Comparison of ENCODE assay signal across 9 mouse cellular contexts in genomic region chr9:41805491-41806288, GRCm38 (mm10).
DNase-seq lines count a peak whose midpoint lies in the region; ATAC-seq and TF ChIP-seq lines count a peak whose summit lies in the region.
"Had no signal": no experiment of that assay in that cellular context is flagged by ENCODE, and none has a peak within 500 bp of the region (broad histone marks: within the 10 kb centered on the region; RNA-seq: fewer than 3 reads in every experiment).

No protein-coding gene starts in this region.

- H3K27me3 ChIP-seq in heart, adult 2 months (ENCODE audit: control insufficient read depth, insufficient read depth, low read length), result no peaks in the 10 kb centered on the region
- no peaks in the 10 kb centered on the region for H3K27me3 ChIP-seq in forebrain, postnatal 0 days (ENCODE audit: insufficient read depth, low read length)
- no peaks in the 10 kb centered on the region for H3K27me3 ChIP-seq in lung, embryonic 16.5 days (ENCODE audit: control insufficient read depth, insufficient read depth, low read depth, low read length)
- H3K27me3 ChIP-seq in thymus, adult 2 months (ENCODE audit: control insufficient read depth, insufficient read depth, low read length), result no peaks in the 10 kb centered on the region

- WGBS in heart, adult 2 months, result 53% methylated on average over 15 of the region's 15 CpGs
- 15% methylated on average over 15 of the region's 15 CpGs for WGBS in forebrain, postnatal 0 days
- 32% methylated on average over 15 of the region's 15 CpGs for WGBS in lung, embryonic 16.5 days
- WGBS in thymus, adult 2 months, result 67% methylated on average over 15 of the region's 15 CpGs

- intact Hi-C loops in heart, adult 2 months (cut with DNase I), result no loop called here

- H3K27ac ChIP-seq in heart, adult 2 months, result no peak overlapping the region
- peak overlapping the region; percentile 75 for H3K27ac ChIP-seq in forebrain, postnatal 0 days (ENCODE audit: low read depth, low read length)
- H3K27ac ChIP-seq in lung, embryonic 16.5 days (ENCODE audit: low read length), result no peak overlapping the region
- no peak overlapping the region for H3K27ac ChIP-seq in thymus, adult 2 months (ENCODE audit: control insufficient read depth, insufficient read depth, low read length)

- H3K9ac ChIP-seq in heart, adult 2 months (ENCODE audit: low read depth, low read length), result no peak overlapping the region
- H3K9ac ChIP-seq in forebrain, postnatal 0 days, result peak overlapping the region; percentile 34
- no peak overlapping the region for H3K9ac ChIP-seq in lung, embryonic 16.5 days (ENCODE audit: low read length)

- no peaks in the 10 kb centered on the region for H3K79me2 ChIP-seq in heart, adult 2 months (replicated peaks; ENCODE audit: control insufficient read depth, insufficient read depth, low read length)

- H3K9me3 ChIP-seq in forebrain, postnatal 0 days (ENCODE audit: low read length), result no peaks in the 10 kb centered on the region
- H3K9me3 ChIP-seq in lung, embryonic 16.5 days (ENCODE audit: control insufficient read depth, low read length), result no peaks in the 10 kb centered on the region

- H3K4me2 ChIP-seq in forebrain, postnatal 0 days (ENCODE audit: low read depth), result peak overlapping the region; percentile 18
- no peak overlapping the region for H3K4me2 ChIP-seq in lung, embryonic 16.5 days (ENCODE audit: low read depth, low read length)

- TF ChIP-seq EP300 in heart, adult 2 months (IDR thresholded peaks at IDR 0.05; ENCODE audit: insufficient read depth, low read depth, low read length), result no peak

- TF ChIP-seq POLR2A in heart, adult 2 months (IDR thresholded peaks at IDR 0.05; ENCODE audit: insufficient read depth, low read depth, low read length), result no peak
- TF ChIP-seq POLR2A in thymus, adult 2 months (IDR thresholded peaks at IDR 0.05; ENCODE audit: control insufficient read depth, extremely low read depth, insufficient read depth, low read length, poor library complexity), result no peak

- peak; percentile 76; the same call in 1 of the 2 replicates for ATAC-seq in forebrain, postnatal 0 days
- peak; percentile 38; the same call in 1 of the 2 replicates for ATAC-seq in lung, embryonic 16.5 days (ENCODE audit: low read depth)

- TF ChIP-seq CTCF in heart, adult 2 months (IDR thresholded peaks at IDR 0.05), result no peak
- no peak for TF ChIP-seq CTCF in forebrain, postnatal 0 days (IDR thresholded peaks at IDR 0.05; ENCODE audit: low read depth)
- TF ChIP-seq CTCF in thymus, adult 2 months (IDR thresholded peaks at IDR 0.05; ENCODE audit: borderline replicate concordance, control insufficient read depth, extremely low read depth, insufficient read depth, low read length, poor library complexity), result no peak

- peaks cover 3% of the 10 kb centered on the region for H3K4me1 ChIP-seq in heart, adult 2 months (ENCODE audit: control insufficient read depth, insufficient read depth, low read length)
- peaks cover 16% of the 10 kb centered on the region for H3K4me1 ChIP-seq in forebrain, postnatal 0 days (ENCODE audit: insufficient read depth)
- H3K4me1 ChIP-seq in lung, embryonic 16.5 days (replicated peaks; ENCODE audit: control insufficient read depth, insufficient read depth, low read length), result peaks cover 14% of the 10 kb centered on the region; the same call in 1 of the 2 replicates
- H3K4me1 ChIP-seq in thymus, adult 2 months (replicated peaks; ENCODE audit: control insufficient read depth, insufficient read depth, low read length), result no peaks in the 10 kb centered on the region

- H3K4me3 ChIP-seq in heart, adult 2 months, result no peak overlapping the region
- peak overlapping the region; percentile 17; the same call in 1 of the 2 replicates for H3K4me3 ChIP-seq in forebrain, postnatal 0 days (ENCODE audit: low read depth, low read length)
- no peak overlapping the region for H3K4me3 ChIP-seq in lung, embryonic 16.5 days (ENCODE audit: low read length)
- H3K4me3 ChIP-seq in thymus, adult 2 months (ENCODE audit: control insufficient read depth, insufficient read depth, low read length), result no peak overlapping the region

- peak; percentile 84 for DNase-seq in heart, adult 11 months
- DNase-seq in heart, adult 2 months, result no peak
- DNase-seq in NIH3T3 (ENCODE audit: low read depth) (peak; percentile 88), adipocyte (ENCODE audit: low spot score) (no peak)
- DNase-seq in forebrain, postnatal 0 days, result peak; percentile 71
- DNase-seq in spleen, postnatal 4 days (ENCODE audit: low spot score in 2 of 2), result no peak
- no peak for DNase-seq in thymus, adult 2 months
- DNase-seq: cerebellum, adult 2 months had no signal

- no peaks in the 10 kb centered on the region for H3K36me3 ChIP-seq in heart, adult 2 months (ENCODE audit: control insufficient read depth, insufficient read depth, low read length)
- no peaks in the 10 kb centered on the region for H3K36me3 ChIP-seq in forebrain, postnatal 0 days (ENCODE audit: insufficient read depth)
- no peaks in the 10 kb centered on the region for H3K36me3 ChIP-seq in lung, embryonic 16.5 days (ENCODE audit: control insufficient read depth, insufficient read depth, low read length)
- no peaks in the 10 kb centered on the region for H3K36me3 ChIP-seq in thymus, adult 2 months (ENCODE audit: control insufficient read depth, insufficient read depth, low read length)

Comparison
In these comparisons a context has a peak if more than half of its experiments do, and no peak if none do; other contexts are left out.
1. DNase-seq: peak in heart, adult 11 months (single experiment), NIH3T3 (single experiment) and forebrain, postnatal 0 days (single experiment); none in heart, adult 2 months (0 of 2), spleen, postnatal 4 days (0 of 2), adipocyte (single experiment) and thymus, adult 2 months (single experiment).